Mouse (Mus musculus) left cerebral cortex, postnatal 36 days (tissue): ENCODE results near the gene Tor3a. TPM values are rescaled to one million over a fixed set of nuclear protein-coding genes. Genes with fewer than 3 reads are reported as not detected.

Experiments
- DNase-seq, 2 experiments: peaks; one replicate each; pipeline ENCODE4 v3.0.0; 2021 to 2022; ENCODE audit warnings: low spot score in 2 of 2, mixed read lengths in 1 of 2
- intact Hi-C: fragments of 180-260 bp; cut with DNase I; formaldehyde crosslinking; loops from one replicate; pipeline ENCODE4 v1.15.1; 2025
- total RNA-seq, 2 experiments: library from RNA; stranded (reverse); gene quantifications; 2 replicates each; pipeline ENCODE4 v1.2.3; 2021

Tor3a gene
- total RNA-seq, 2 experiments from 2014 or later = 4.5 to 5.5 TPM

GRCm38 (mm10) chr1:156605094-156605866 is 68.9 kb downstream of the Tor3a start:
- intact Hi-C loops = no loop called here
- DNase-seq = no peak

Other genes with a start within 250 kb of the Tor3a start
- 10 to 100 TPM; 32.3 to 47.6 TPM for gene Soat1, start 200.0 kb downstream of the Tor3a start, total RNA-seq
- gene Gm10031, start 150.3 kb downstream of the Tor3a start, total RNA-seq = 10 to 100 TPM; 42.9 to 43.3 TPM
- gene Abl2, start 115.6 kb downstream of the Tor3a start, total RNA-seq = 10 to 100 TPM; 53.8 to 69.7 TPM
- gene Fam20b, start 44.7 kb upstream of the Tor3a start, total RNA-seq = 10 to 100 TPM; 66.8 to 77.1 TPM
- 1 to 10 TPM in 1 of 2 experiments, under 1 TPM in 1; 0.76 to 1.1 TPM for gene Angptl1, start 164.2 kb upstream of the Tor3a start, total RNA-seq